Mouse (Mus musculus) kidney, embryonic 14.5 days (tissue): ENCODE data around the gene Coq9. TPM values are rescaled to one million over a fixed set of nuclear protein-coding genes. Genes with fewer than 3 reads are reported as not detected.

Source experiments
- ATAC-seq: fragments of 200-750 bp; cut with Nextera tagmentation; 2 replicates; pipeline ENCODE4 v1.8.0; 2017; ENCODE audit warnings: moderate number of reproducible peaks, mild to moderate bottlenecking, moderate TSS enrichment, moderate library complexity; ENCODE audit not compliant: low FRiP score, low TSS enrichment
- H3K27ac ChIP-seq: fragments of 300-500 bp; sonication (generic); 2 replicates; pipeline ENCODE4 v1.5.1; 2014; ENCODE audit warnings: low read depth, mild to moderate bottlenecking, low read length, moderate library complexity, mixed read lengths
- H3K27me3 ChIP-seq: fragments of 300-500 bp; sonication (generic); 2 replicates; pipeline ENCODE4 v1.6.1; 2014; ENCODE audit warnings: mild to moderate bottlenecking, low read length; ENCODE audit not compliant: control insufficient read depth, insufficient read depth
- H3K36me3 ChIP-seq: fragments of 300-500 bp; sonication (generic); 2 replicates; pipeline ENCODE4 v1.6.1; 2014; ENCODE audit warnings: low read length, mixed read lengths; ENCODE audit not compliant: control insufficient read depth, insufficient read depth
- H3K4me1 ChIP-seq: fragments of 300-500 bp; sonication (generic); 2 replicates; pipeline ENCODE4 v1.6.1; 2014; ENCODE audit warnings: low read length, mixed read lengths; ENCODE audit not compliant: control insufficient read depth, insufficient read depth
- H3K4me2 ChIP-seq: fragments of 300-500 bp; sonication (generic); replicated peaks from 2 replicates; pipeline ENCODE4 v1.6.1; 2014; ENCODE audit warnings: low read depth, mild to moderate bottlenecking, low read length
- H3K4me3 ChIP-seq: fragments of 300-500 bp; sonication (generic); 2 replicates; pipeline ENCODE4 v1.5.1; 2014; ENCODE audit warnings: mild to moderate bottlenecking, low read length
- H3K9ac ChIP-seq: fragments of 300-500 bp; sonication (generic); 2 replicates; pipeline ENCODE4 v1.6.1; 2014; ENCODE audit warnings: low read depth, mild to moderate bottlenecking, low read length, moderate library complexity
- H3K9me3 ChIP-seq: fragments of 300-500 bp; sonication (generic); 2 replicates; pipeline ENCODE4 v1.6.1; 2016; ENCODE audit warnings: low read length; ENCODE audit not compliant: control insufficient read depth
- WGBS: fragments of 180-500 bp; shearing (Covaris S2); extraction: QIAGEN DNeasy Blood & Tissue Kit; methylation state at CpG from one replicate; pipeline ENCODE4 v1.1.7; 2014; 5-methylcytosine and 5-hydroxymethylcytosine counted together
- polyA plus RNA-seq: library from polyadenylated mRNA; unstranded; fragments of >200 nt; fragmentation: Nextera tagmentation; extraction: Ambion mirVana; gene quantifications from 2 replicates; pipeline ENCODE4 v1.2.1, GENCODE M21; 2014

Coq9 gene
- polyA plus RNA-seq, 1 experiment from 2014 or later: 71.9 TPM

DNA sequence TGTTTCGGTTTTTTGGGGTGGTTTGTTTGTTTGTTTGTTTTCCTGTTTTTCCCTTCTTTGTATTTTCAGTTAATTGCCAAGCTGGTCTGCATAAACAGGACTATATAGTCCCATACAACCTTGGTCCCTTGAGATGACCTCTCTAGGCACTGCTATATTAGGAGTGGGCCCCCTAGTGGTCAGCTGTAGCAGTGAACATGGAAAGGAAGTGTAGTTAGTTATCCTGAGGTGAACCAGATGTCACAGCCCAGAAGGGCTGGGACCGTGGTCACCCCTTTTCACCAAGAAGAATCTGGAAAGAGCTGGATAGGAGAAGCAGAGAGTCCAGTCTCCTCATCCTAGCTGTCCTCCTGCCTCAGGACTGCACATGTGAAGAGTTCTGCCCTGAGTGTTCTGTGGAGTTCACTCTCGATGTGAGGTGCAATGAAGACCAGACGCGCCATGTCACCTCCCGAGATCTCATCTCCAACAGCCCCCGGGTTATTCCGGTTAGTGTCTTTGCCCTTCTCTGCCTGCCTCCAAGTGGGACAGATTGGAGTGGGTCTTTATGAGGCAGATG is 23.3 kb downstream of the Coq9 start:
- Histone ChIP-seq H3K27me3 (no peaks in the 10 kb centered on the region), H3K9me3 (no peaks in the 10 kb centered on the region), H3K4me2 (no peak overlapping the region), H3K36me3 (peaks cover 56% of the 10 kb centered on the region), H3K4me1 (no peaks in the 10 kb centered on the region), H3K4me3 (no peak overlapping the region), H3K27ac (no peak overlapping the region), H3K9ac (no peak overlapping the region)
- no peak for ATAC-seq
- 78% methylated on average over 8 of the region's 8 CpGs for WGBS

DNA sequence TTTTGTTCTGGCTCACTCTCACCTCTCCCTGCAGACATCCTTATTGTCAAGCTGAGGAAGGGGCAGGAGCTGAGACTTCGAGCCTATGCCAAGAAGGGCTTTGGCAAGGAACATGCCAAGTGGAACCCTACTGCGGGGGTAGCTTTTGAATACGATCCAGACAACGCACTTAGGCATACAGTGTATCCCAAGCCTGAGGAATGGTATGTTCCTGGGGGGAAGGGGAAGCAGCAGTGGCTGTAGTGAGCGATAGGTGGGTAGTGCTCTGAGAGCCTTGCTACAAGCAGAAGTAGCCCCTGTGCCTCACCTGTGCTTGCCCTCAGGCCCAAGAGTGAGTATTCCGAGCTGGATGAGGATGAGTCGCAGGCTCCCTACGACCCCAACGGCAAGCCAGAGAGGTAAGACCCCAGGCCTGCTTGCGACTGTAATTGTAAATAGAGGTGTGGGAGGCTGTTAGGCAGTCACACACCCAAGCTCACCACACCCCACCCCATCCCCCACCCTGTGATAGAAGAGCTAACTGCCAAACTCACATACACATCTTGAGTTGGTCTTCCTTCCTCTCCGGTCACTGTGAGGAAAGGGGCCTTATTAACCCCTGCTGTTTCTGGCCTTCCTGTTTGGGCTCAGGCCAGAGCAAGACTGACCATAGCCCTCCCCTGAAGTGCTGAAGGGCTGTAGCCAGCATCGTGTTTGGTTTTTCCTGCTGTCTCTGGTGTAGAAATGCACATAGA is 24.5 kb downstream of the Coq9 start:
- Histone ChIP-seq H3K27me3 (no peaks in the 10 kb centered on the region), H3K9me3 (no peaks in the 10 kb centered on the region), H3K27ac (no peak overlapping the region), H3K4me1 (no peaks in the 10 kb centered on the region), H3K4me3 (no peak overlapping the region), H3K36me3 (peaks cover 66% of the 10 kb centered on the region), H3K4me2 (no peak overlapping the region), H3K9ac (no peak overlapping the region)
- 91% methylated on average over 12 of the region's 12 CpGs for WGBS
- ATAC-seq: no peak

DNA sequence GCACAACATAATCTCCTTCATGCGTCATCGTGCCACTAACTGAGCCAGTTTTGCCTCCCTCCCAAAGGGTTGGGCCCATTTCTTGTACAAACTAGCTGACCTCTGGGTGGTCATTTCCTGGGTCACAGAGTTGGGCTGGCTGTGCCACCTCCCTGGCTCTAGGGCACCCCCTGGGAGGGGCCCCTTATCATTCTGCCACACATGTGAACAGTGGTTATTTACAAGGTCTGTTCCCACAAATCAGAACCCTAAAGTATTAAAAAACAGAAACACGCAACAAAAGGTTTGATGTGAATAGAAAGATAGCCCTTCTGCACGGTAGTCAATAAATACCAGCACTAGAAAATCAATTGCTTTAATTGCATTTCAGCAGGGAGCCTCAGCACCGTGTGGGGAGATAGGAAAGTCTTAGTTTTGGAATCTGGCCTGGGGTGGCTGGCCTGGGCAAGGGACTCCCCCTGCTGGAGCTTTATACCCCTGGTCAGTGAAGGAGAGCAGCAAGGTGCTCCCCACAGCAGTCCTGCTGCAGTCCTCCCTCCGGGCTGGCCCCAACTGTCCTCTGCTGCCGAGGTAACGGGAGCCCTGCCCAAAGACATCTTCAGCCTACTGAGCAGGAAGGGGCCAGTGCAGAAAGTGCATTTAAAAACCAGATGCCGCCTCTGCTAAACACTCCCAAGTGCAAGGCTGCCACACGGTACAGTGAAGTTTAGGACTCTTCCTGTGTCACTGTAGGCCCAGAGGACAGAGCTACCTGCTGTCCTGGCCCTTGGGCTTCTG is 26.0 kb downstream of the Coq9 start:
- no peak overlapping the region for H3K4me2 ChIP-seq
- no peaks in the 10 kb centered on the region for H3K27me3 ChIP-seq
- no peaks in the 10 kb centered on the region for H3K9me3 ChIP-seq
- no peak overlapping the region for H3K9ac ChIP-seq
- no peaks in the 10 kb centered on the region for H3K4me1 ChIP-seq
- no peak for ATAC-seq
- peaks cover 64% of the 10 kb centered on the region for H3K36me3 ChIP-seq
- H3K27ac ChIP-seq: no peak overlapping the region
- WGBS: 82% methylated on average over 10 of the region's 10 CpGs
- no peak overlapping the region for H3K4me3 ChIP-seq

DNA sequence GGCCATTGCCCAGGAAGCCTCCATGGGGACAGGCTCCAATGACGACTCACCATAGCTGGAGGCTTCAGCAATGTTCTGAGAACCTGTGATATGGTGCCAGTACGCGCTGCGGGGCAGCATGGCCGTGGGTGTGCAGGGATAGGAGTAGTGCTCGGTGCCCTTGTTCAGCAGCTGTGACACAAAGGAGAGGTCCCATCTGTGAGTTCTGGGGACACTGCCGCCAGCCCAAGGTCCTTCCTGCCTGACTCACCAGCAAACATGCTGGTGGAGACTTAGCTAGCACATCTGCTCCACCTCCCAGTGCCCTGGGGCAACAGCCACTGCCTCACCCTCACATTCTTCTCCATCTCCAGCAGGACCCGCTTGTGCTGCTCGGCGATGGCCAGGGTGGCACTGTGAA is 27.2 kb downstream of the Coq9 start:
- Histone ChIP-seq H3K4me3 (no peak overlapping the region), H3K27me3 (no peaks in the 10 kb centered on the region), H3K9me3 (no peaks in the 10 kb centered on the region), H3K9ac (no peak overlapping the region), H3K27ac (no peak overlapping the region), H3K36me3 (peaks cover 55% of the 10 kb centered on the region), H3K4me2 (no peak overlapping the region), H3K4me1 (peaks cover 5% of the 10 kb centered on the region; the same call in 1 of the 2 replicates)
- 83% methylated on average over 10 of the region's 10 CpGs for WGBS
- no peak for ATAC-seq

DNA sequence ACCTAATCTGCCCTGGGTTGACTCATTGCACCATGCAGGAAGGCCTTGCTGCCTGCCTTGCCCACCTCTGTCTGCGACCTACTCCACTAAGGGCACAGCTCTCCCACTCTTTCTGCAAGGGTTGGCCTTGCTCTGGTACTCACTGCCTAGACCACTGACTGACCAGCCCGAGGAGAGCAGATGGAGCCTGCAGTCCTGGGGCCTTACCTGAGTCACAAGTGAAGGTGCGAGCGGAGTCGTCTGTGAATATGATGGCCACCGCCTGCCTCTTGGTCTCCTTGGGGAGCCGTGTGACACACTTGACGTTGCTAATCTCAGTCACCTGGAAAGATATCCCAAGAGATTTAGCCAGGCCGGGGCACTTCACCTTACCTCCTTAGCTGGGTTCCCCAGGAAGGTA is 28.8 kb downstream of the Coq9 start:
- Histone ChIP-seq H3K4me3 (no peak overlapping the region), H3K27ac (no peak overlapping the region), H3K4me1 (peaks cover 18% of the 10 kb centered on the region; the same call in 1 of the 2 replicates), H3K4me2 (no peak overlapping the region), H3K9me3 (no peaks in the 10 kb centered on the region), H3K36me3 (peaks cover 48% of the 10 kb centered on the region), H3K27me3 (no peaks in the 10 kb centered on the region), H3K9ac (no peak overlapping the region)
- WGBS: 90% methylated on average over 9 of the region's 9 CpGs
- no peak for ATAC-seq

DNA sequence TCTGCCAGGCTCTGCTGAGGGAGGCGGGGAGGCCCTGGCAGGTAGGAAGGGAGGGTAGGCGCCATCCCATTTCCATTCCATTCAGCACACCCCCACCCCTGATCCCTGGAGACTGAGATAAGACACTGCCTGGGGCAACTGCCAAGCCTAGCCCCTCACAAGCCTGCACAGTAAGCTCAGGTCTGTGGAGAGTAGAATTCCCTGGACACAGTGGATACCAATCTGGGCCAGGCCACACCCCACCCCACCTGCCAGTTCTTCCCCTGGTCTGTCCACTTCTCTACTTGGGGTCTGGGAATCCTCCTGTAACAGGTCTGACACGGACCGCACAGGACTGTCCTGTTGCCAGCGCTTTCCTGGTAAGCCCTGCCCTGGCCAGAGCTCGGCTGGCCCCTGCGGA is 31.0 kb downstream of the Coq9 start:
- ATAC-seq: no peak
- H3K27me3 ChIP-seq: no peaks in the 10 kb centered on the region
- no peak overlapping the region for H3K4me2 ChIP-seq
- no peak overlapping the region for H3K9ac ChIP-seq
- no peak overlapping the region for H3K4me3 ChIP-seq
- H3K36me3 ChIP-seq: peaks cover 32% of the 10 kb centered on the region
- 72% methylated on average over 7 of the region's 7 CpGs for WGBS
- H3K4me1 ChIP-seq: peaks cover 19% of the 10 kb centered on the region; the same call in 1 of the 2 replicates
- H3K9me3 ChIP-seq: no peaks in the 10 kb centered on the region
- H3K27ac ChIP-seq: no peak overlapping the region

DNA sequence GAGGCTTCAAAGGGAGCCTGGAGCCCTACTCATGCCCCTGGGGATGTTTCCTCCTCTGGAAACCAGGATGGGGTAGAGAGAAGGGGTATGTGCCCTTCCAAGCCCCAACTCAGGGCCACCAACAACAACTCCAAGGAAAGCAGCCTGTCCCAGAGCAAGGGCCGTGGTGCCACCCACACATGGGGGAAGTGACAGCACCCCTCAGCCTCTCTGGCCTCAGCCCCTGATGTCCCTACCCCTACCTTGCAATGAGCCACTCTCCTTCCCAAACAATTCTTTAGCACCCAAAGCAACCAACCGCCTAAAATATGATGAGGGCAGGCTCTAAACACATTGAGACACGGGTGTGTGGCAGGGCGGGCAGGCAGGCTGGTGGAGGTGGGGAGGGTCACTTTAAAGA is 31.9 kb downstream of the Coq9 start:
- WGBS: 33% methylated on average over 4 of the region's 4 CpGs
- peak overlapping the region; percentile 48 for H3K4me3 ChIP-seq

DNA sequence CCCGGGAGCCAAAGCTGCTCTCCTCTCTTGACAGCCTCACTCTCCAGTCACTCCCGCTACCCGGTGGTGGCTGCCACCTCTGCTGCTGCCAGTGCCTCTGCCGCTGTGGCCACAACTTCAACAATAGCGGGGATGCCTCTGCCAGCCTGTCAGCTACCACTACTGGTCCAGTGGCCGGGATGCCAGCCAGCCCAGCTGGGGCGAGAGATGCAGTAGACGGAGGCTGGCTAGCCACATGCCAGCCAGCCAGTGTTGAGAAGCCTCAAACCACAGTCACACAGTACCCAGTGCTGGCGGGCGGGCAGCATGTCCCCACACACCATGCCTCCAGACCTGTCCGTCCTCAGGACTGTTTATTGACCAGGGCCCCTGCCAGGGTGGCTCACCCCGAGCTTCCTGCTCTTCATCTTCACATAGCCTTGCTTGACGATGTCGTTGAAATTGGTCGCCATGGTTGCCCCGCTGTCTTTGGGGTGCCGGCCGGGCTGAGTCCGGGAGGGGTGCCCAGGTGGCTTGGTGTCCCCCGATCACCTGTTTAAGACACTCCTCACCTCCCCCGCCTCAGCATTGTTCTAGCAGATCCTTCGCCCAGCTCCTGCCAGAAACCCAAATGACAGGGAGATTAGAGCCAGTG is 32.5 kb downstream of the Coq9 start:
- WGBS: 3% methylated on average over 22 of the region's 22 CpGs
- H3K4me2 ChIP-seq: peak overlapping the region; percentile 91
- H3K4me1 ChIP-seq: peaks cover 25% of the 10 kb centered on the region; the same call in 1 of the 2 replicates
- peaks cover 18% of the 10 kb centered on the region for H3K36me3 ChIP-seq
- no peak overlapping the region for H3K27ac ChIP-seq
- no peak for ATAC-seq
- peak overlapping the region; percentile 48 for H3K4me3 ChIP-seq
- peak overlapping the region; percentile 56 for H3K9ac ChIP-seq
- H3K27me3 ChIP-seq: no peaks in the 10 kb centered on the region
- no peaks in the 10 kb centered on the region for H3K9me3 ChIP-seq

More for the DNA sequence above, 31.9 kb downstream of the Coq9 start:
- H3K9ac ChIP-seq: peak overlapping the region; percentile 56
- peaks cover 24% of the 10 kb centered on the region for H3K36me3 ChIP-seq
- H3K27ac ChIP-seq: no peak overlapping the region
- no peaks in the 10 kb centered on the region for H3K27me3 ChIP-seq
- no peaks in the 10 kb centered on the region for H3K9me3 ChIP-seq
- peaks cover 20% of the 10 kb centered on the region; the same call in 1 of the 2 replicates for H3K4me1 ChIP-seq
- H3K4me2 ChIP-seq: peak overlapping the region; percentile 91
- no peak for ATAC-seq
